Mouse (Mus musculus) embryonic stem cell, embryonic (primary cell): ENCODE measurements at regions not wholly inside any gene's neighbourhood (a gene's known extent, or its start where the extent isn't known, plus 50 kb on each side); places are given as distances from the start of the nearest gene placed in this dataset.

Experiments used
- CTCF ChIA-PET, 4 experiments: fragments of 300-600 bp in 2 of 4; fragments of 350-600 bp in 2 of 4; sonication (Branson Sonifier 250); formaldehyde crosslinking; loops; one replicate each; lab custom pipeline; 2022; ENCODE audit warnings: inconsistent platforms in 2 of 4; lab: Charles Lee
- POLR2A ChIA-PET, 4 experiments: fragments of 300-600 bp in 2 of 4; fragments of 350-600 bp in 2 of 4; sonication (Branson Sonifier 250); formaldehyde crosslinking; loops; one replicate each; lab custom pipeline; 2022; ENCODE audit warnings: antibody characterized with exemption in 4 of 4, inconsistent platforms in 1 of 4; lab: Charles Lee

DNA sequence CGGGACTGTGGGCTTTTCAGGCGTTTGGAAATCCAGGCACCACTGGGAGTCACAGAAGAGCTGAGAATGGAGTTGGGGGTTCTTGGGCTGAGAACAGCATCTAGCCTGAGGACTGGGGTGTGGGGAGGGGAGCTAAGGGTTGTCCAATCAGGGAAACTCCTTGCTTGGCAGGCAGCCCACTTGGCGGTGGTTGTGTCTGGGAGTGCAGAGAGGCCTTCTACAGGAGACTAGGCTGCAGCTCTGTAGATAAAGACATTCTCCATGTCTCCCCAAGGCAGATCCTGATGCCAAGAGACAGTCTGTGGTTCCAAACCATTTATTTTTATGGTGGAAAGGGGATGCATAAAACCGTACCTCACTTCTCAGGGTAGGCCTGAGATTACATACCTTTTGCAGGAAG is 774.6 kb downstream of the Brinp1 start:
- CTCF ChIA-PET = no interaction called here
- POLR2A ChIA-PET = no interaction called here

- POLR2A ChIA-PET = no interaction called here
- CTCF ChIA-PET = no interaction called here
These were observed 797.7 kb downstream of the Brinp1 start for GRCm38 (mm10) chr4:68156499-68156898.

GRCm38 (mm10) chr4:68148483-68149069 is 805.6 kb downstream of the Brinp1 start:
- ChIA-PET CTCF (no interaction called here), POLR2A (no interaction called here)

DNA sequence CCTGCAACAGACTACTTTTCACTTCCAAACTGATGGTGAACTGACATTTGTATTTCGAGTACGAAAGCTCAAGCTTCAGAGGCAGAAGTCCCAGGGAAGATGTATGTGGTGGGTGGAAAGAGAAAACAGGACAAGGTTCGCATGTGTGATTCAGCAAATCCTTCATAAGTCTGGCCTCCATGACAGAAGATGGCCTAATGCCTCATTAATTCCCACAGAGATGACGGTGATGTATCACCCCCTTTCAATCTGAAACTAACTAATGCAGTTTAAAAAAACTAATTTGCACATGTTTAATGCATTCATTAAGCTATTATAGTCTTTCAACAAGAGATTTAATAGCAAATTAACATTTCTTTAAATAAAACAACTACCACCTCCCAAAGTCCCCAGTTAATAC is 826.1 kb downstream of the Brinp1 start:
- POLR2A ChIA-PET = no interaction called here
- CTCF ChIA-PET = no interaction called here

- CTCF ChIA-PET = no interaction called here
- POLR2A ChIA-PET = no interaction called here
These were observed 839.7 kb downstream of the Brinp1 start for GRCm38 (mm10) chr4:68114502-68114901.

DNA sequence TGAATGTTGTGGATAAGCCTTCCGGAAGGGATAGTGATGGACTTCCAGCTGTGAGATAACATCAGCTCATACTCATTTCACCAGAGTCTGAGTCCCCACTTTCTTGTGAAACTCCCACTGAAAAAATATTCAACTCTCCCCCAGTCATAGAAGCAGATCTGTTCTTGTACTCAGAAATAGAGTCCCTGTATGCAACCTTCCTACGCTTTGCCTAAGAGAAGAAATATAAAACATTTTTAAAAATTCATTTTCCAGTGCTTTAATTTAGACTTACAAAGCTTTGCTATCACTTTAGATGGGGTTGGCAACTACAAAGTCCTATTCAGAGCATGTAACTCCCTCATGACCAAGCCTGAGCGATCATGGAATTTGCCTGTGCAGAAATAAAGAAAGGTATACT is 868.9 kb downstream of the Brinp1 start:
- POLR2A ChIA-PET = interaction anchor here in 1 of 4 experiments (0.6 kb wide), 1 partner anchor 839 kb away, joined by 4 read pairs; no protein-coding TSS in a partner anchor

DNA sequence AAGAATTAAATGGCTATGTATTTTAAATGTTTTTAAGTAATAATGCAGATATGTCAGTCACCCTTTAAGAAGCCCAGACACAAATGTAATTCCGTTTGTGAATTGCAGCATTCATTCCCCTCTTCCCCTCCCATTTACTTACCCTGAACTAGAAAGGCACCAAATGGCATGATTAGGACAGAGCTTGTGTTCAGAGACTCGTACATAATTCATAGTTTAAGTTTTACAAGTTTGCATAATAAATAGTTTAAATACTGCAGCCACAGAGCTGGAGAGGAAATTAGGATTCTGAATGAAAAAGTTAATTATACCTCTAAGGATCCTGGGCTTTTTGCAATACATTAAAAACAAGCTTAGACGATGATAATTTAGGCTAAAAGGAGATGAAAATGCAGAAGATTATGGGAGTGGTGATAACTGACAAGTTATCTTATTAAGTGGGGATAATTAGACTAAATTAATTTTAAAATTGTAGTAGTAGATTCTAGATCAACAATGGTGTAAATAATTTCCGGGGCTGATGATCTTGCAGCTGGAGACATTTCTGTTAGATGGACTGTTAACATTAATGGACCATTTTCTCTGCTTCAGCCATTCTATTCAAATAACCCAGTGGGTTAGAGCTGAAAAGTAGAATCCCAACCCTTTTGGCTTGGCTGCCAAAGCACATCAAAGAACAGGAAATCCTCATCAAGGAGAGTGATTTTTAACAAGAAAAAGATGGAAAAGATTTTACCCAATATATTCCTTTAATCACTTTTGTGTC is 897.2 kb downstream of the Brinp1 start:
- ChIA-PET CTCF (no interaction called here), POLR2A (no interaction called here)

More for the DNA sequence above, 868.9 kb downstream of the Brinp1 start:
- CTCF ChIA-PET = no interaction called here

DNA sequence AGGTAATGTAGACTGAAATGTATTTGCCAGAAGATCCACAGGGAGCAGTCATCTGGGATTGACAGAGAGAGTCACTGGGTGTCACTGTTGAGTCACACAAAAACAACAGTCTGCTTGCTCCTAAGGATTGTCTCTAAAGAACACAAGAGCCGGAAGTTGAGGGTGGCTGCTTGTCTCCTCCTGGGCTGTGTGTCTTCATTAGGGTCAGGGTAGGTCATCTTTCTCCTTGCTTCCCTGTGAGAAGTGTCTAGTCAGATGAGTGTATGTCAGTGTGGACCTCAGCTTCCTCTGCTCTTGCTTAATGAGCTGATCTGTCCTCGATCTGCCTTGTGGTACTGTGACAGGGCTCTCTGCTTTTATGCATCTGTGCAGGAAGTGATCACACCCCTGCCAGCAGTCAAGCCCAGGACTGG is 931.3 kb downstream of the Brinp1 start:
- POLR2A ChIA-PET = no interaction called here
- CTCF ChIA-PET = no interaction called here

GRCm38 (mm10) chr4:68011371-68011770 is 942.8 kb downstream of the Brinp1 start:
- ChIA-PET POLR2A (no interaction called here), CTCF (no interaction called here)

DNA sequence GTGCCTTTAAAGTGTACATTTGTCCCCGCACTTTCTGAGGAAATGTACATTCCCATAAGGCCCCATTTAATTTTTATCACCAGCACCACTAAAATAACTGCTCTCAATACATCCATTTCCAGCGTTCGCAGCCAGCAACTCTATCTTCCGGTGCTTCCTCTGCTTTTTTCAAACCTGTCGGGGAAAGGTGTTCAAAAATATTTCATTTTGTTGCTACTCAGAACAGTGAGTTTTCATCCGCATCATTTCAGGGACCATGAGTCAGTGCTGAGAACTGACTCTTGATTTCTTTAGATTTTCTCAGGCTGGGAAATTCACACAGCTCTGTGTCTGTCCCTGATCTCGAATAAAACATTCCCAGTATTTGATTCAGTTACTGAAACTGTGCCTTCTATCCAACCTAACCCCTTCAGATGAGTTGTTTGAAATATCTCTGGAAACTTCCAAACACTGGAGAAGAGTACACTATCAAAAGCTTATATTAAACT is 959.4 kb downstream of the Brinp1 start:
- POLR2A ChIA-PET = no interaction called here
- CTCF ChIA-PET = no interaction called here

GRCm38 (mm10) chr4:67963456-67963855 is 990.7 kb downstream of the Brinp1 start:
- POLR2A ChIA-PET = no interaction called here

DNA sequence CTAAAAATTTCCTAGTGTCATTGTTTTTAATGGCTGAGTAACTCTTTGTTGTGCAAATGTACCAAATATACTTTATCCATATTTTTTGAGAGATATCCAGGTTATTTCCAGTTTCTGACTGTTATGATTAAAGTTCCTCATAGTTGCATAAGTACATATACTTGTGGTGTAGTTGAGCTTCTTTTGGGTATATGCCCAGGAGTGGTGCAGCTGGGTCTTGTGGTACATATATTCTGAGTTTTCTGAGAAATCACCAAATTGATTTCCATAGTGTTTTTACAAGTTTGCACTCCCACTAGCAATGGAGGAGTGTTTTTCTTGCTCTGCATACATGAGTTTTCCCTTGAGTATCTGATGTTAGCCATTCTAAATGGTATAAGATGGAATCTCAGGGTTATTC is 1006.2 kb downstream of the Brinp1 start:
- POLR2A ChIA-PET = no interaction called here
- CTCF ChIA-PET = no interaction called here

More at GRCm38 (mm10) chr4:67963456-67963855, 990.7 kb downstream of the Brinp1 start:
- CTCF ChIA-PET = no interaction called here

GRCm38 (mm10) chr4:67932481-67932880 is 1021.7 kb downstream of the Brinp1 start:
- ChIA-PET POLR2A (no interaction called here), CTCF (no interaction called here)

DNA sequence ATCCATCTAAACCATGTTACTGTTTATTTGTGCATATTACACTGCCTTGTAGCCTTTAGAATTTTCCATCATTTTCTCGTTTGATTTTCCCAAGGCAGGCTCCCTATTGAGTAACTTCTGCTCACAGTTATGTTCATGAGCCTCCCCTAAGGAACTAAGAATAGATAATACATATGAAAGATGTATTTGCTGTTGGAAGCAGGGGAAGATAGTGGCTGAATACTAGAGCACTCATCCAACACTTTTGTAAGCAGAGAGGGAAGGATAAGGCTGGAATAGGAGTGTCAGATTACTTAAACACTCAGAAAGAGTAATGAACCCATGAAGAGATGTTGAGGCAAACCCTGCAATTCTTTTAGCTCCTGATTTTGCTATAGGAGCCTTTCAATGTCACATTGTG is 1055.1 kb downstream of the Brinp1 start:
- ChIA-PET CTCF (no interaction called here), POLR2A (no interaction called here)

DNA sequence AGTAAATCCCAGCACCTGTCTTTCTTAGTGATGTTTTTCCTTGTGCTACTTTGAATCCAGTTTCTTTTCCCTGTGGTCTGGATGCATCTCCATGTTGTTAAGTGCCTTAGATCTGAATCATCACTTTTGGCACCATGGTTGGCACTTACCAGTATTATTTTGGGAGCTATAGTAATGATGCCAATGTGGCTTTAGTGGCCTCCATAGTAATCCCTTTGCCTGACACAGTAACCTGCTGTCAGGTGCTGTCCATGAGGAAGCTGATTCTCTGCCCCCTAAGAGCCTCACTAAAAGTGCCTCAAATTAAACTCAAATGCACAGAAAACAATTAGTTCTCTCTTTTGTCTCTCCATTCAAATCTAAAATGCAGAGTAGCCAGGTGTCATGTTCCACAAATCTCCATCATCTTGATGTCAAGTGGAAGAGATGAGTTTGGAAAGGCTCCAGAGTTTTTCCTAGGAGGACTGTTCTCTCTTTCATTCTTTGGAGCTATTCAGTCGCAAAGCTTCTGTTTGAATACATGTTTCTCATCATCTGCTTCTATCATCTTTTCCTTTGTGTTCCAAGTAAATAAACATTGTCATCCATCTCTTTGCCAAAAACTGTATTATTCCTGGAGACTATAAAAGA is 1062.1 kb downstream of the Brinp1 start:
- CTCF ChIA-PET = no interaction called here
- POLR2A ChIA-PET = no interaction called here

GRCm38 (mm10) chr4:67887954-67888353 is 1060.6 kb downstream of the Tlr4 start:
- ChIA-PET POLR2A (no interaction called here), CTCF (no interaction called here)

GRCm38 (mm10) chr4:67885204-67885603 is 1057.8 kb downstream of the Tlr4 start:
- ChIA-PET POLR2A (no interaction called here), CTCF (no interaction called here)

- ChIA-PET POLR2A (no interaction called here), CTCF (interaction anchor here in 1 of 4 experiments (0.9 kb wide), 1 partner anchor 19 kb away, joined by 3 read pairs; no protein-coding TSS in a partner anchor)
These were observed 1034.8 kb downstream of the Tlr4 start for GRCm38 (mm10) chr4:67862218-67862617.

DNA sequence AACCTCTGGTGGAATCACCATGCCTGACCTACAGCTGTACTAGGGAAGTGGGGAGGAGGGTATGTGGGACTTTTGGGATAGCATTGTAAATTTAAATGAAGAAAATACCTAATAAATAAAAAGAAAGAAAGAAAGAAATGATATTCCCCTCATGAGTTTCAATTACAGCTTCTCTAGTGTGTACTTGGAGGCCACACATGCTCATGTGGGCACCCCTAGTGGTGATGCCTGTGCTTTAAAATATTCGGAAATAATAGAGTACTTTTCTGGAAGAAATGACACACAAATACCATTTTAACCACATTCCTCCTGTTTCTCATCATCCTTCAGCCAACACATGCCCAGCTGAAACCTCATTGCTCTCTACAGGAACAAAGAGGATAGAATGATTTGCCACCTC is 1034.4 kb downstream of the Tlr4 start:
- ChIA-PET POLR2A (no interaction called here), CTCF (interaction anchor here in 2 of 4 experiments (0.6 to 0.9 kb wide), 2 partner anchors 19 to 609 kb away, joined by 3 to 4 read pairs; no protein-coding TSS in a partner anchor)

- POLR2A ChIA-PET = no interaction called here
- CTCF ChIA-PET = no interaction called here
These were observed 1025.6 kb downstream of the Tlr4 start for GRCm38 (mm10) chr4:67853001-67853400.
